Mouse (Mus musculus) heart, adult 2 months (tissue): Measurements from ENCODE around the gene Nppc.

Experiments
- CTCF ChIP-seq: fragments of 200-600 bp; IDR thresholded peaks from 2 replicates; pipeline ENCODE4 v1.8.1; 2022; ENCODE audit warnings: antibody characterized with exemption, mild to moderate bottlenecking, moderate library complexity
- EP300 ChIP-seq: fragments of 200-500 bp; IDR thresholded peaks from 2 replicates; pipeline ENCODE4 v1.6.1; 2011; ENCODE audit warnings: low read depth, low read length, control low read depth; ENCODE audit not compliant: insufficient read depth

DNA sequence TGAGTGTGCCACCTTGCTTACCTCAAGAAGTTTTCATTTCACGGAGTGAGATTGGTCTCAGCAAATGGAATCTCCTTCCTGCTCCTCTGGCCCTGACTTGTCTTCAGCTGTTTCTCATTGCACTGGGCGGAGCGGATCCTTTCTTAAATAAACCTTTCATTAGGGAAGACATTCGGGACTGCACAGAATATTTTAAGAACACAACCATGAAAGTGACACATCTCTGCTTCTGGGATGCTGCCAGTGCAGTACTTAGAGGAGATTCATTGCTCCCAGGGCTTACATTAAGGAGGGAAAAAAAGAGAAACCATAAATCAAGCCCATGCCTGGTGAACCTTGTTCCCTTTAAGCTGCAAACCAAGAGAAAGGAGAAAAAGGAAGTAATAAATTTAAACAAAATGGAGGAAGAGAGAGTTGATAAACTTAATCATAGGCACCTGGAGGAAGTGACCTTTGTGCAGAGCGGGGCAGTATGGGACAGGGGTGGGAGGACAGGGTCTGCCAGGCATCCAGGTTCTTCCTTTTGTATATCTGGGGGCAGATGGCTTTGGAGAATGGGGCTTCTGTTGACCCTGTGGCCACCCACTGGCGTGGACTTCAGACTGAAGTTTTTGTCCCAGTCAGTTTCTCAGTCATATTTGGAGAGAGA is 37.5 kb downstream of the Nppc start:
- TF ChIP-seq EP300, result no peak
- TF ChIP-seq CTCF, result no peak
